Mouse (Mus musculus) megakaryocyte, embryonic 14.5 days (primary cell): ENCODE results near the gene Idnk. TPM values are rescaled to one million over a fixed set of nuclear protein-coding genes. Genes with fewer than 3 reads are reported as not detected.

Experiments used
- H3K27me3 ChIP-seq: replicated peaks from 2 replicates; pipeline ENCODE3; 2012; ENCODE audit warnings: inconsistent platforms
- H3K36me3 ChIP-seq: replicated peaks from 2 replicates; pipeline ENCODE3; 2012; ENCODE audit warnings: low read length, inconsistent platforms, mixed read lengths
- H3K4me1 ChIP-seq: 2 replicates; pipeline ENCODE4 v1.6.1; 2012; ENCODE audit warnings: inconsistent platforms
- H3K4me3 ChIP-seq: replicated peaks from 2 replicates; pipeline ENCODE3; 2012; ENCODE audit warnings: moderate library complexity, mild to moderate bottlenecking, inconsistent platforms
- H3K9me3 ChIP-seq: 2 replicates; pipeline ENCODE4 v1.6.1; 2012; ENCODE audit warnings: inconsistent platforms
- FLI1 ChIP-seq: IDR thresholded peaks from 2 replicates; pipeline ENCODE4 v1.6.1; 2012; ENCODE audit warnings: low read length, inconsistent platforms, mixed read lengths
- GATA1 ChIP-seq: IDR thresholded peaks from 3 replicates; pipeline ENCODE4 v1.6.1; 2012; ENCODE audit warnings: mixed read lengths, low read length, inconsistent platforms, borderline replicate concordance
- polyA plus RNA-seq: library from polyadenylated mRNA; stranded (reverse); fragments of >175 nt; gene quantifications from 2 replicates; pipeline ENCODE4 v1.2.3, GENCODE M21; 2012; ENCODE audit warnings: low replicate concordance; ENCODE audit not compliant: insufficient read depth

Idnk gene
- polyA plus RNA-seq, 1 experiment: 15.6 TPM

- Histone ChIP-seq H3K27me3 (no peaks in the 10 kb centered on the region), H3K4me3 (no peak overlapping the region), H3K4me1 (peaks cover 19% of the 10 kb centered on the region), H3K36me3 (peaks cover 55% of the 10 kb centered on the region), H3K9me3 (peaks cover 13% of the 10 kb centered on the region)
- TF ChIP-seq FLI1 (no peak), GATA1 (no peak)
Observed at GRCm38 (mm10) chr13:58160761-58161160, 3.3 kb downstream of the Idnk start.

- H3K4me1 ChIP-seq: peaks cover 10% of the 10 kb centered on the region
- H3K4me3 ChIP-seq: no peak overlapping the region
- no peaks in the 10 kb centered on the region for H3K27me3 ChIP-seq
- H3K9me3 ChIP-seq: peaks cover 13% of the 10 kb centered on the region
- H3K36me3 ChIP-seq: peaks cover 66% of the 10 kb centered on the region
- TF ChIP-seq GATA1: no peak
- no peak for TF ChIP-seq FLI1
Observed at GRCm38 (mm10) chr13:58163343-58163742, 5.9 kb downstream of the Idnk start.

- Histone ChIP-seq H3K4me1 (0 out of 2 replicates have a peak, but pooled peaks cover 7% of the 10 kb centered on the region), H3K9me3 (no peaks in the 10 kb centered on the region), H3K36me3 (peaks cover 63% of the 10 kb centered on the region), H3K4me3 (no peak overlapping the region), H3K27me3 (no peaks in the 10 kb centered on the region)
- TF ChIP-seq GATA1: no peak
- TF ChIP-seq FLI1: no peak
Observed at GRCm38 (mm10) chr13:58168119-58168518, 10.7 kb downstream of the Idnk start.

DNA sequence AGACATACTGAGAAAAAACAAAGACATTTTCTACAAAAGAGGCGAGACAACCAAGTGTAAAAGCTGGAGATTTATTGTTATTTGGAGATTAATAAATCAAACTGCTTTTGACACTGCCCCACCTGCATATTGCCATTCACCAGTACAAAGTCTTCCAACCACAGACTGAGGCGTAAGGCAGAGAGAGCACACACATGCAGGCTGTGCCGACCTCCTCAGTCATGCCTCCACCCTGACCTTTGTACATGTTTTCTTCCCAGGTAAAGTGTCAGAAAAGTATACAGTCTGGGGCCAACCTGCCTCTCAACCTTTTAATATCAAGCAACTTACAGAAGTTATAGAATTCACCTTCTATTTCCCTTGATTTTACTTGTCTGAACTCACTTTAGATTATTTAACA, 18.7 kb downstream of the Idnk start:
- Histone ChIP-seq H3K9me3 (no peaks in the 10 kb centered on the region), H3K36me3 (peaks cover 91% of the 10 kb centered on the region), H3K27me3 (no peaks in the 10 kb centered on the region), H3K4me3 (no peak overlapping the region), H3K4me1 (no peaks in the 10 kb centered on the region)
- TF ChIP-seq FLI1: no peak
- TF ChIP-seq GATA1: no peak

DNA sequence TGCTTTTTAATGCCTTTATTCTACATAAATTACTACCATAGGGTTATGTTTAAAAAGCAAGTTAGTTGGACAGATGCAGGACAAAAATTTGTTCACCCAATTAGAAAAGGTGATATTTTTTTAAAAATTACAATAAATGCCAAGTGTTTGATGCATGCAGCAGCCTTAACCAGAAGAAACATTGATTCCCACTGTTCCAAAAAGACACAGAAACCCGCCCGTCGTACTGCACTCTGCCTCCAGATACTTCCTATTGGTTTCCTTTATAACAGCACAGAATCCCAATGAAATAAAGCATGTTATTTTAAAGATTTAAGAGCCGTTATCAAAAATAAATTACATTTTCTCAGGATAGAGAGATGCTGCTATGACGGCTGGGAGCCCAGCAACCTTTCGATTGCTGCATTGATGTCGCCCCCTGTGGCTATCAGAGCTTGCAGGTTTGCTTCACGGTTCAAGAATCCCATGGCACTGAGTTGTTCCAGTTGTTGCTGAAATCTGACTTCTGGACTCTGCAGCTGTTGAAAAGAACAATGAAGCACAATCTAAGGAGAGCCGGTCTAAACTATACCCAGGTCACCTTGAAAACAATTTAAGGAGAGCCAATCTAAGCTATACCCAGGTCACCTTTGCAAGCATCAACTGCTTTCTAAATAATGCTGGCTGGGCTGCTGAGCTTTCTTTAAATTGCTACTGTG, 20.2 kb downstream of the Idnk start:
- Histone ChIP-seq H3K4me1 (no peaks in the 10 kb centered on the region), H3K4me3 (no peak overlapping the region), H3K36me3 (peaks cover 98% of the 10 kb centered on the region), H3K9me3 (no peaks in the 10 kb centered on the region), H3K27me3 (no peaks in the 10 kb centered on the region)
- TF ChIP-seq GATA1: no peak
- TF ChIP-seq FLI1: no peak

GRCm38 (mm10) chr13:58181607-58182551, 24.4 kb downstream of the Idnk start:
- no peaks in the 10 kb centered on the region for H3K9me3 ChIP-seq
- H3K4me1 ChIP-seq: peaks cover 6% of the 10 kb centered on the region; the same call in 1 of the 2 replicates
- TF ChIP-seq FLI1 (no peak), GATA1 (no peak)
- H3K36me3 ChIP-seq: peaks cover 93% of the 10 kb centered on the region
- no peak overlapping the region for H3K4me3 ChIP-seq
- H3K27me3 ChIP-seq: no peaks in the 10 kb centered on the region

DNA sequence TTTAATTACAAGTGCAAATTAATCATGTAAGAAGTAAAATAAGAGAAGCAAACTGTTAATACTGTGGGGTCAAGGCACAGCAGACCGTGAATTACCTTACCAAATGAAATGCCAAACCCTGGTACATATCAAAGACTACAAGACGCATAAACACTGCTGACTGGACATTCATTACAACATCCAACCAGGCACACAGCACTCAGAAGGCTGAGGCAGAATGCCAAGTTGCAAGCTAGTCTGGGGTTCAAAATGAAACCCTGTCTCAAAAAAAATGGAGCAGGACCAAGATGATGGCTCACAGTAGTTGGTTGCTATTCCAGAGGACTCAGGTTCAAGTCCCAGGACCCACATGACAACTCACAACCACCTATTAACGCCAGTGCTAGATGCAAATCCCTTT, 26.7 kb downstream of the Idnk start:
- Histone ChIP-seq H3K4me3 (no peak overlapping the region), H3K4me1 (peaks cover 6% of the 10 kb centered on the region; the same call in 1 of the 2 replicates), H3K36me3 (peaks cover 92% of the 10 kb centered on the region), H3K27me3 (no peaks in the 10 kb centered on the region), H3K9me3 (no peaks in the 10 kb centered on the region)
- TF ChIP-seq FLI1: no peak
- no peak for TF ChIP-seq GATA1

DNA sequence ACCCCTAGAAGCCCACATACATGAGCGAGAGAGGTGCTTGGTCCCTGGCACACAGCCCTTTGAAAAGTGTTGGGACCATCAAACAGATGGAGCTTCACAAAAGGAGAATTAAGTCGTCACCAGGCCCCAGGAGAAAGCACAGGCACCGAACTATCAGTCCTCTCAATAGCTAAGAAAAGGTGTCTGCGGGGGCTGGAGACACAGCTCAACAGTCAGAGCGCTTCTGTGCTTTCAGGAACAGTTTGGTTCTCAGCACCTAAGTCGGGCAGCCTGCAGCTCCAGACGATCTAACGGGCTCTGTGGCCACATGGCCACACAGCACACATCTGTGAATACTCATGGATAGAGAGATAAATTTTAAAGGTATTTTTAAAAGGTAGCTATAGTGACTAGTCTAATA, 28.8 kb downstream of the Idnk start:
- Histone ChIP-seq H3K4me1 (peaks cover 6% of the 10 kb centered on the region; the same call in 1 of the 2 replicates), H3K9me3 (0 out of 2 replicates have a peak, but pooled peaks cover 3% of the 10 kb centered on the region), H3K27me3 (no peaks in the 10 kb centered on the region), H3K36me3 (peaks cover 91% of the 10 kb centered on the region), H3K4me3 (no peak overlapping the region)
- TF ChIP-seq GATA1: no peak
- TF ChIP-seq FLI1: no peak

DNA sequence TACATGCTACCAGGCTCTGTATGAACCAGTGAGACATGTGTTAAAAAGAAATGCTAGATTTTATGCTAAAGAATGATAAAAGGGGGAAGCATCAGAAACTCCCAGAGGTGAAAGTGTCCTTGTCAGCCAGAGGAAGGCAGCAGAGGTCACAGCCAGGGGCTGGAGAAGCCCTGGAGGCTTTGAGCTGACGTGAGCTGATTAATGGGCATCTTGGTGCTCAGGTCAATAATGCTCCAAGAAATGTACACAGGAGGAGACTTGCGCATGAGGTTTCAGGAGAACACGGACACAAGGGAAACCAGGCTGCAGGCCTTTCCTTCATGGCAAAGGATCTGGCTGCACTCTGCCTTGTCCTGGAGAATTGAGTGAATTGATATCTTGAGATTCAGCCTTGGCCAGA, 30.3 kb downstream of the Idnk start:
- Histone ChIP-seq H3K27me3 (no peaks in the 10 kb centered on the region), H3K4me1 (peaks cover 6% of the 10 kb centered on the region; the same call in 1 of the 2 replicates), H3K36me3 (peaks cover 91% of the 10 kb centered on the region), H3K4me3 (no peak overlapping the region), H3K9me3 (0 out of 2 replicates have a peak, but pooled peaks cover 3% of the 10 kb centered on the region)
- no peak for TF ChIP-seq GATA1
- TF ChIP-seq FLI1: no peak

GRCm38 (mm10) chr13:58188412-58188811, 31.0 kb downstream of the Idnk start:
- peaks cover 6% of the 10 kb centered on the region; the same call in 1 of the 2 replicates for H3K4me1 ChIP-seq
- TF ChIP-seq GATA1 (no peak), FLI1 (no peak)
- H3K4me3 ChIP-seq: no peak overlapping the region
- H3K27me3 ChIP-seq: no peaks in the 10 kb centered on the region
- H3K9me3 ChIP-seq: 0 out of 2 replicates have a peak, but pooled peaks cover 3% of the 10 kb centered on the region
- H3K36me3 ChIP-seq: peaks cover 91% of the 10 kb centered on the region

GRCm38 (mm10) chr13:58189473-58189872, 32.0 kb downstream of the Idnk start:
- H3K27me3 ChIP-seq: no peaks in the 10 kb centered on the region
- no peak overlapping the region for H3K4me3 ChIP-seq
- H3K9me3 ChIP-seq: 0 out of 2 replicates have a peak, but pooled peaks cover 3% of the 10 kb centered on the region
- H3K4me1 ChIP-seq: no peaks in the 10 kb centered on the region
- TF ChIP-seq FLI1 (no peak), GATA1 (no peak)
- peaks cover 88% of the 10 kb centered on the region for H3K36me3 ChIP-seq
